Mouse (Mus musculus) myocyte (in vitro differentiated cells): ENCODE data around the gene Rps27. TPM values are rescaled to one million over a fixed set of nuclear protein-coding genes. Genes with fewer than 3 reads are reported as not detected.

ENCODE experiments used
- H3K27me3 ChIP-seq: one replicate; pipeline ENCODE4 v1.6.1; 2011; ENCODE audit not compliant: control insufficient read depth, insufficient read depth, insufficient read length
- H3K36me3 ChIP-seq: one replicate; pipeline ENCODE4 v1.6.1; 2011; ENCODE audit not compliant: control insufficient read depth, insufficient read depth
- H3K4me2 ChIP-seq: one replicate; pipeline ENCODE4 v1.6.1; 2011; ENCODE audit warnings: low read depth, control low read depth
- H3K4me3 ChIP-seq: one replicate; pipeline ENCODE4 v1.5.1; 2011; ENCODE audit warnings: mild to moderate bottlenecking, control low read depth, moderate library complexity
- H3K79me2 ChIP-seq: one replicate; pipeline ENCODE4 v1.6.1; 2011; ENCODE audit not compliant: control insufficient read depth, insufficient read depth
- H3ac ChIP-seq: one replicate; pipeline ENCODE4 v1.6.1; 2011; ENCODE audit not compliant: control insufficient read depth, insufficient read length
- CEBPB ChIP-seq: IDR thresholded peaks from 2 replicates; pipeline ENCODE4 v1.6.1; 2011; ENCODE audit warnings: mild to moderate bottlenecking, moderate library complexity; ENCODE audit not compliant: poor library complexity, insufficient read depth, severe bottlenecking
- E2F4 ChIP-seq: IDR thresholded peaks from one replicate; pipeline ENCODE4 v1.6.1; 2011; ENCODE audit warnings: mild to moderate bottlenecking, control low read depth, moderate library complexity; ENCODE audit not compliant: insufficient read depth
- MAX ChIP-seq: IDR thresholded peaks from one replicate; pipeline ENCODE4 v1.6.1; 2011; ENCODE audit warnings: low read depth, mild to moderate bottlenecking, control low read depth
- MYOD1 ChIP-seq, 3 experiments: IDR thresholded peaks; one replicate each; pipeline ENCODE4 v1.6.1; 2011; ENCODE audit warnings: control low read depth in 2 of 3, low read depth in 2 of 3, mild to moderate bottlenecking in 2 of 3, moderate library complexity in 1 of 3; ENCODE audit not compliant: insufficient read length in 2 of 3, control insufficient read depth in 1 of 3
- MYOG ChIP-seq, 3 experiments: IDR thresholded peaks; one replicate each; pipeline ENCODE4 v1.6.1; 2011; ENCODE audit warnings: control low read depth in 2 of 3, low read depth in 2 of 3, mild to moderate bottlenecking in 2 of 3; ENCODE audit not compliant: insufficient read length in 2 of 3, control insufficient read depth in 1 of 3, insufficient read depth in 1 of 3
- POLR2A ChIP-seq: IDR thresholded peaks from one replicate; pipeline ENCODE4 v1.6.1; 2011; ENCODE audit warnings: low read depth, mild to moderate bottlenecking, control low read depth, moderate library complexity; ENCODE audit not compliant: insufficient read length
- POLR2AphosphoS2 ChIP-seq: IDR thresholded peaks from one replicate; pipeline ENCODE4 v1.6.1; 2011; ENCODE audit warnings: low read depth, control low read depth; ENCODE audit not compliant: insufficient read length
- REST ChIP-seq: IDR thresholded peaks from one replicate; pipeline ENCODE4 v1.6.1; 2011; ENCODE audit warnings: mild to moderate bottlenecking, control low read depth, moderate library complexity; ENCODE audit not compliant: insufficient read depth, insufficient read length
- SRF ChIP-seq: IDR thresholded peaks from one replicate; pipeline ENCODE4 v1.6.1; 2011; ENCODE audit warnings: low read depth; ENCODE audit not compliant: control insufficient read depth, insufficient read length
- TCF12 ChIP-seq: IDR thresholded peaks from one replicate; pipeline ENCODE4 v1.6.1; 2011; ENCODE audit warnings: mild to moderate bottlenecking, control low read depth; ENCODE audit not compliant: poor library complexity, insufficient read depth, severe bottlenecking
- TCF3 ChIP-seq: IDR thresholded peaks from one replicate; pipeline ENCODE4 v1.6.1; 2011; ENCODE audit warnings: low read depth, control low read depth; ENCODE audit not compliant: insufficient read length
- USF1 ChIP-seq: IDR thresholded peaks from one replicate; pipeline ENCODE4 v1.6.1; 2011; ENCODE audit warnings: low read depth, mild to moderate bottlenecking, control low read depth, moderate library complexity
- polyA plus RNA-seq: library from polyadenylated mRNA; unstranded; fragments of >200 nt; fragmentation: generic; extraction: Trizol; gene quantifications from one replicate; pipeline ENCODE4 v1.2.1, GENCODE M21; 2012; ENCODE audit warnings: missing spikeins

Rps27 gene
- polyA plus RNA-seq, 1 experiment = 3,699 TPM

GRCm38 (mm10) chr3:90241669-90242358, 28.4 kb upstream of the Rps27 start:
- no peak for TF ChIP-seq MAX
- TF ChIP-seq USF1 = no peak
- no peak for TF ChIP-seq POLR2AphosphoS2
- TF ChIP-seq E2F4 = no peak
- no peak for TF ChIP-seq SRF
- TF ChIP-seq CEBPB = no peak
- TF ChIP-seq TCF3 = no peak
- no peak for TF ChIP-seq MYOG (IDR thresholded peaks at IDR 0.05; ENCODE audit: control insufficient read depth in 1 of 3, insufficient read depth in 1 of 3, insufficient read length in 2 of 3, low read depth in 2 of 3)
- no peaks in the 10 kb centered on the region for H3K27me3 ChIP-seq
- no peak overlapping the region for H3K4me2 ChIP-seq
- no peaks in the 10 kb centered on the region for H3K79me2 ChIP-seq
- H3K4me3 ChIP-seq = no peak overlapping the region
- no peaks in the 10 kb centered on the region for H3K36me3 ChIP-seq
- H3ac ChIP-seq = no peak overlapping the region

GRCm38 (mm10) chr3:90241251-90241650, 27.8 kb upstream of the Rps27 start:
- Histone ChIP-seq H3K4me3 (no peak overlapping the region), H3K27me3 (no peaks in the 10 kb centered on the region), H3K36me3 (no peaks in the 10 kb centered on the region), H3K79me2 (no peaks in the 10 kb centered on the region), H3ac (no peak overlapping the region), H3K4me2 (no peak overlapping the region)
- TF ChIP-seq MYOG (IDR thresholded peaks at IDR 0.05; ENCODE audit: control insufficient read depth in 1 of 3, insufficient read depth in 1 of 3, insufficient read length in 2 of 3, low read depth in 2 of 3) (no peak), SRF (no peak), MYOD1 (IDR thresholded peaks at IDR 0.05; ENCODE audit: control insufficient read depth in 1 of 3, insufficient read length in 2 of 3, low read depth in 2 of 3) (no peak), TCF3 (no peak), USF1 (no peak), TCF12 (no peak), POLR2A (no peak), MAX (no peak), CEBPB (no peak), E2F4 (no peak), REST (no peak), POLR2AphosphoS2 (no peak)

- TF ChIP-seq POLR2A (peak; percentile 96), MAX (no peak), MYOG (IDR thresholded peaks at IDR 0.05; ENCODE audit: control insufficient read depth in 1 of 3, insufficient read depth in 1 of 3, insufficient read length in 2 of 3, low read depth in 2 of 3) (peak in 2 of 3 experiments; percentile 79 to 80), CEBPB (no peak), USF1 (peak; percentile 87), E2F4 (no peak), MYOD1 (IDR thresholded peaks at IDR 0.05; ENCODE audit: control insufficient read depth in 1 of 3, insufficient read length in 2 of 3, low read depth in 2 of 3) (peak; percentile 8 to 90 (median 87)), SRF (no peak), REST (no peak), POLR2AphosphoS2 (peak; percentile 92), TCF3 (no peak), TCF12 (no peak)
- Histone ChIP-seq H3K4me2 (peak within 1 kb of the TSS; percentile 87), H3K36me3 (peaks cover 15% of the 10 kb centered on the region), H3K4me3 (peak within 1 kb of the TSS; percentile 92), H3ac (peak within 1 kb of the TSS; percentile 3), H3K27me3 (no peaks in the 10 kb centered on the region), H3K79me2 (peaks cover 8% of the 10 kb centered on the region)
Observed at GRCm38 (mm10) chr3:90231507-90232333, 18.3 kb upstream of the Rps27 start, which contains the start of gene Jtb. TSS of gene Jtb (plus strand) at chr3:90231597.

DNA sequence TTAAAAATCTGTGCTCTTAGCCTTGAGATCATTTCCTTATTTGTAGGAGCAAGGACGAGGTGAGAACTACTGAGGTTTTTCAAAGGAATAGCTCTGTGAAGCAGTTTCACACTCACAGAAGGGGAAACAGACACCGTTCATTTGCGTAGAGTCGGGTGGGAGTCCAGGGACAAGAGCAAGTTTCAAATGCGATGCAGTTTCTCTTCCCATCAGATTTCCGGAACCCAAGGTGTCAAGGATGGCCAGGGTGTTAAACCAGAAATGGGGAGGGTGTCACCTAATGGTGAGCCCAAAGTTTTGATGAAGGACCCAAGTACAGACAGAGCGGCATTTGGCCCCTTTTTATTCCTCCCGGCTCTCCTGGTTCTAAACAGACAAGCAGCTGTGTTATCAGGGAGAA, 17.6 kb upstream of the Rps27 start:
- peaks cover 15% of the 10 kb centered on the region for H3K36me3 ChIP-seq
- H3ac ChIP-seq = peak overlapping the region; percentile 3
- TF ChIP-seq E2F4 (no peak), MAX (no peak), MYOD1 (IDR thresholded peaks at IDR 0.05; ENCODE audit: control insufficient read depth in 1 of 3, insufficient read length in 2 of 3, low read depth in 2 of 3) (no peak), REST (no peak), POLR2AphosphoS2 (no peak), CEBPB (no peak), SRF (no peak), USF1 (no peak)
- H3K4me3 ChIP-seq = peak overlapping the region; percentile 92
- H3K27me3 ChIP-seq = no peaks in the 10 kb centered on the region
- peaks cover 8% of the 10 kb centered on the region for H3K79me2 ChIP-seq
- peak overlapping the region; percentile 87 for H3K4me2 ChIP-seq
